Mouse (Mus musculus): ENCODE data around the gene Hmg20b. TPM values are rescaled to one million over a fixed set of nuclear protein-coding genes. Genes with fewer than 3 reads are reported as not detected.
A peak's percentile ranks its signal among the peaks of the same experiment; 100 is the strongest.

Gene Hmg20b
- polyA plus RNA-seq, 1 experiment from 2014 or later: 130 TPM

DNA sequence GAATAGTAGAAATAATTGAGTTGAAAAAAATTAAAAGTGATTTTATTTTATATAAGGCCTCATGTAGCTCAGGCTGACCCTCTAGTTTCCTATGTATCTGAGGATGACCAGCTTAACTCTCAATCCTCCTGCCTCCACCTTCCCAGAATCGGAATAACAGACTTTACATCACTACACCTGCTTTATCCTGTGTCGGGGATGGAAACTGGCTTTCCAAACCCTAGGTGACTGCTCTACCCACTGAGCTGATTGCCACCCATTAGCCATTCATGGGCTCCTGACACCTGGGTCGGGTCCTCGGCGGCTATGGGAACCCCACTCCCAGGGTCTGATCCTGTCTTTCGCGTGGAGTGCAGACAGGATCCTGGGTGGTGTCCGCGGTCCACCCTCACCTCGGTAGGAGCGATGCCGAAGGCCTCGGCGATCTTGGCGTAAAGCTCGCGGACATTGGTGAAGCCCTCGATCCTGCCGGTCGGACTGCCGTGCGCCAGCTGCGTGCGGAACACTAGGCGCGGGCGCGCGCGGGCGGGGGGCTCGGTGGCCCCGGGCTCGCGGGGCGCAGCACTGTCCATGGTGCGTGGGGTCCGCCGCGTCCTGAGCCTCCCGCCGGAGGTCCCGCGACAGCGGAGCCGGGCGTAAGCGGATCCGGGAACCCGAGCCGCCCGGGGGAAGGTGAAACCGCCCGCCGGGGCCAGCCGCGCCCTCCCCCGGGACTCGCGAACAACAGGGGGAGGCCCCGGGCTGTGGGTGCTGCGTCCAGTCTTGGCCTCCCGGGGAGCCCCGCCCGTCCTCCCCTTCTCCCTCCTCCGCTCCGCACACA lies 7.4 kb downstream of the Hmg20b start, which contains the start of gene Gipc3:
Gene Gipc3, minus strand, starts transcription at position 581 of the 820 bp plus-strand sequence.
- H3K4me1 ChIP-seq (ENCODE audit: control insufficient read depth, insufficient read depth, low read length): peaks cover 13% of the 10 kb centered on the region; the same call in 1 of the 2 replicates
- H3K36me3 ChIP-seq (ENCODE audit: control insufficient read depth, insufficient read depth, low read length): no peaks in the 10 kb centered on the region; the same call in 1 of the 2 replicates
- 7% methylated on average over 56 of the region's 67 CpGs for WGBS
- no peaks in the 10 kb centered on the region for H3K9me3 ChIP-seq (ENCODE audit: control insufficient read depth, low read length)
- H3K4me3 ChIP-seq (ENCODE audit: low read depth, low read length): peak within 1 kb of the TSS; percentile 33
- H3K4me2 ChIP-seq (ENCODE audit: low read depth, severe bottlenecking): peak within 1 kb of the TSS; percentile 68
- ATAC-seq (ENCODE audit: insufficient number of reproducible peaks, low FRiP score, low TSS enrichment, low read depth) (no peak), DNase-seq (ENCODE audit: low spot score) (no peak)
- peaks cover 42% of the 10 kb centered on the region for H3K27me3 ChIP-seq (ENCODE audit: control insufficient read depth, insufficient read depth, low read length)
- H3K9ac ChIP-seq (ENCODE audit: low read length): peak within 1 kb of the TSS; percentile 37
- no peak within 1 kb of the TSS for H3K27ac ChIP-seq (replicated peaks; ENCODE audit: low read depth, low read length)

DNA sequence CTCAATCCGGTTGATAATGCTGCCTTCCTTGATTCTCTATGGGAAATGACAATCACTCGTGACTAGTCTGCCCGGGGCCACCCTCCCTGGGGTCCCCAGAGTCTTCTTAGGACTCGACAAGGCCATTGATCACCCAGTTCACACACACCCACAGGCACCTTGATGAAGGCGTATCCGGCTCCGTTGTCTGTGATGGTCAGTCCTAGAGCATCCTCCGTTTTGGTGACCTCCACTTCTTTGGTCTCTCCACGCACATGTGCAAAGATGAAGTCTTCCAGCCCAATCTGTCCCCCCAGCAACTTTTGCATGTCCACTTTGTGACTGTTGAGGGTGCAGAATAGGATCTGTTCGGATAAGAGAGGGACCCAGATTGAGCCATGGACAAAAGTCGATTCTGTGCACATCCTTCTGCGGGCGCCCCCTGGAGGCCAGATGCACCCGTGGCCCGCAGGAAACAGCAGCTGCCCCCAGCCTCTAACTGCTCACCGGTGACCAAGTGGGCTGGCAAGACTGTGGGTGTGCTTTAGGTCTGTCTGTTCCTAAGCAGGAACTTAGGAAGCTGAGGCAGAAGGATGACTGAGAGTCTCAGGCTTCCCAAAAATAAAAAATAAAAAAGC lies 8.8 kb downstream of the Hmg20b start:
- peaks cover 7% of the 10 kb centered on the region; the same call in 1 of the 2 replicates for H3K4me1 ChIP-seq (ENCODE audit: control insufficient read depth, insufficient read depth, low read length)
- no peak for ATAC-seq (ENCODE audit: insufficient number of reproducible peaks, low FRiP score, low TSS enrichment, low read depth)
- H3K36me3 ChIP-seq (ENCODE audit: control insufficient read depth, insufficient read depth, low read length): no peaks in the 10 kb centered on the region; the same call in 1 of the 2 replicates
- H3K9ac ChIP-seq (ENCODE audit: low read length): no peak overlapping the region
- DNase-seq (ENCODE audit: low spot score): peak; percentile 84
- no peak overlapping the region for H3K4me2 ChIP-seq (ENCODE audit: low read depth, severe bottlenecking)
- no peak overlapping the region for H3K27ac ChIP-seq (replicated peaks; ENCODE audit: low read depth, low read length)
- WGBS: 31% methylated on average over 16 of the region's 16 CpGs
- no peaks in the 10 kb centered on the region for H3K9me3 ChIP-seq (ENCODE audit: control insufficient read depth, low read length)
- no peak overlapping the region for H3K4me3 ChIP-seq (ENCODE audit: low read depth, low read length)
- peaks cover 44% of the 10 kb centered on the region for H3K27me3 ChIP-seq (ENCODE audit: control insufficient read depth, insufficient read depth, low read length)

DNA sequence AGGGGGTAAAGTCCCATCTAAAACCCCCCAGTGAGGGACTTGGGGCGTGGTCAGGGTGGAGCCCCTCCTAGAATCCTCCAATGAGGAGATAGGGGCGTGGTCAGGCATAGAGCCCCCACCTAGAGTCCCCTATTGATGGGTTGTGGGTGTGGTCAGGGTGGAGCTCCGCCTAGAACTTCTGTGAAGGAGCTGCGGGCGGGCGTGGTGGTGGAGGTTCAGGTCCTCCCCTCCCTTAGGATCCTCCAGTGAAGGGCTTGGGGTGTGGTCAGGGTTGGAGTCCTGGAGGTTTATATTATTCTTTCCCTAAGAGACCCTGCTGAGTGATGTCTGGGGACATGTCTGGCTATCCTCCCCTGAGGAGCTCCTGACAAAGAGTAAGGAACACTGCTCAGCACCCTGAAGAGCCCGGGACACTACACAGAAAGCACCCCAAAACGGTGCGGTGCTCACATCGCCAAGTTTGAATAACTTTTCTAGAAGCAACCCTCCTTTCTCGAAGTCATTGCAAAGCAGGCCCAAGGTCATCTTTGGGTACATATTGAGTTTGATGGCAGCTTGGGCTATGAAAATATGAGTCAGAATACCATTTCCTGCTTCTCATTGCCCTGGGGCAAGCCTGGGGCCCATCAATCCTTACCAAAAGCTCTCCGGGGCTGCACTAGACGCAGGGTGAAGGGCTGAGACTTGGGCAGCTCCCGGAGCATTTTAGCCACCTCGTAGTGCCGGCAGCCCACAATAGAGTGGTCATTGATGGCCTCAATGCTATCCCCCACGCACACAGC lies 9.5 kb downstream of the Hmg20b start:
- WGBS: 43% methylated on average over 17 of the region's 17 CpGs
- no peaks in the 10 kb centered on the region for H3K36me3 ChIP-seq (ENCODE audit: control insufficient read depth, insufficient read depth, low read length)
- ATAC-seq (ENCODE audit: insufficient number of reproducible peaks, low FRiP score, low TSS enrichment, low read depth) (no peak), DNase-seq (ENCODE audit: low spot score) (no peak)
- no peak overlapping the region for H3K4me2 ChIP-seq (ENCODE audit: low read depth, severe bottlenecking)
- H3K4me3 ChIP-seq (ENCODE audit: low read depth, low read length): no peak overlapping the region
- H3K9me3 ChIP-seq (ENCODE audit: control insufficient read depth, low read length): no peaks in the 10 kb centered on the region
- H3K4me1 ChIP-seq (ENCODE audit: control insufficient read depth, insufficient read depth, low read length): peaks cover 9% of the 10 kb centered on the region
- H3K9ac ChIP-seq (ENCODE audit: low read length): no peak overlapping the region
- H3K27me3 ChIP-seq (ENCODE audit: control insufficient read depth, insufficient read depth, low read length): peaks cover 44% of the 10 kb centered on the region
- H3K27ac ChIP-seq (replicated peaks; ENCODE audit: low read depth, low read length): no peak overlapping the region

DNA sequence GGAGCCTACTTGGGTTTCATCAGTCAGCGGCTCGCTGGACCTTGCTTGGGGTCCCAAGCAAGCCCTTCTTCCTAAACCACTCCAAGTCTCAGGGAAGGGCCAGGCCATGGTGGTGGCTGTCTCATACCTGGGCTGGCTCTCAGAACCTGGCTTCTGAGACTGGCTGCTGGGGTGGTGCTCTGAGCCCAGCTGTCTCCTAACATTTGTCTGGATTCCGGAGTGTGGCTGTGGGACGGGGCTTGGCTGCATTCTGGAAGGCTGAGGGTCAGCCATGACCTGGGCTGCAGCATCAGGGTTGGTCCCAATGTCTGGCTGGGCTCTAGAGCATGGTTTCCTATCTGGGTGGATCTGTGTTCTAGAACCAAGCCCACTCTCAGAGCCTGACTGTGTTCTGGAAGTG lies 13.7 kb downstream of the Hmg20b start:
- DNase-seq (ENCODE audit: low spot score): no peak
- Histone ChIP-seq H3K9ac (ENCODE audit: low read length) (no peak overlapping the region), H3K36me3 (ENCODE audit: control insufficient read depth, insufficient read depth, low read length) (no peaks in the 10 kb centered on the region), H3K27me3 (ENCODE audit: control insufficient read depth, insufficient read depth, low read length) (peaks cover 27% of the 10 kb centered on the region), H3K9me3 (ENCODE audit: control insufficient read depth, low read length) (no peaks in the 10 kb centered on the region), H3K4me2 (ENCODE audit: low read depth, severe bottlenecking) (no peak overlapping the region), H3K27ac (replicated peaks; ENCODE audit: low read depth, low read length) (no peak overlapping the region), H3K4me3 (ENCODE audit: low read depth, low read length) (no peak overlapping the region), H3K4me1 (ENCODE audit: control insufficient read depth, insufficient read depth, low read length) (peaks cover 10% of the 10 kb centered on the region)
- ATAC-seq (ENCODE audit: insufficient number of reproducible peaks, low FRiP score, low TSS enrichment, low read depth): no peak
- 93% methylated on average over 4 of the region's 4 CpGs for WGBS

DNA sequence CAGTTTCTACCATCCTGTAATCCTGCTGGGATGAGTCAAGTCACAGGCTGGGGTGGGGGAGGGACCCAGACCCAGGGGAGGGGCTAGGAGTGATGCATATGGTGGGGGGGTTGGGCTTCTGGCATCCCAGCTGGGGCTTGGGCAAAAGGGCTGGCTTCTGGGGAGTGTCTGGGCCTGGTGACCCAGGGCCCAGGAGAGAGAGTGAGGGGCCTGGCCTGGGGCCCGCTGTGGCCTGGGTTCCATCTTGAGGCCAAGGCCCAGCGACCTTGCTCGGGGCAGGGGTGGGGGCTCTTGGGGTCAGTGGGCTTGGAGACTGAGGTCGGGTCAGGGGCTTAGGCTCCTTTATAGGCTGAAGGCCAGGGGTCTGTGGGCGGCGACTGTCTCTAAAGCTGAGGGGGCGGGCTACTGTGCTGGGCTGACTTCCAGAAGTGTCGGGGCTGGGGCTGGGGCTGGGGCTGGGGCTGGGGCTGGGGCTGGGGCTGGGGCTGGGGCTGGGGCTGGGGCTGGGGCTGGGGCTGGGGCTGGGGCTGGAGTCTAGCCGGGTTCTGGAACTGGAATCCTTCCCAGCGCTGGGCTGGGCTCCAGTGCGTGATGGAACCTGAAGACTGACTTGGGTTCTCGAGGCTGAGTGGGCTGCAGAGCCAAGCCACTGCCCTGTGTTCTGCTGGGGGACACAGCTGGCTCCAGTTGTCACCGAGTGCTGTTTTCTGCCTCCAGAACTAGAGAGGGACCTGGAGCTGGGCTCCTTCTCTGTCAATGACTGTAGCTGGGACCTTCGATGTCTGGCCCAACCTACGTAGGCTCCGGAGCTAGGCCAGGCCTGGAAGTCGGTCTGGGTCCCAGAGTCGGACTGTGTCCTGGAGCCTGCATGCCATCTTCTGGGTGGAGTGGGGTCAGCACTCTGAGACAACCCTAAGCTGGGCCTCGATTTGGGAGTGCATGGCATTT lies 14.6 kb downstream of the Hmg20b start:
- no peak for DNase-seq (ENCODE audit: low spot score)
- 29% methylated on average over 19 of the region's 19 CpGs for WGBS

DNA sequence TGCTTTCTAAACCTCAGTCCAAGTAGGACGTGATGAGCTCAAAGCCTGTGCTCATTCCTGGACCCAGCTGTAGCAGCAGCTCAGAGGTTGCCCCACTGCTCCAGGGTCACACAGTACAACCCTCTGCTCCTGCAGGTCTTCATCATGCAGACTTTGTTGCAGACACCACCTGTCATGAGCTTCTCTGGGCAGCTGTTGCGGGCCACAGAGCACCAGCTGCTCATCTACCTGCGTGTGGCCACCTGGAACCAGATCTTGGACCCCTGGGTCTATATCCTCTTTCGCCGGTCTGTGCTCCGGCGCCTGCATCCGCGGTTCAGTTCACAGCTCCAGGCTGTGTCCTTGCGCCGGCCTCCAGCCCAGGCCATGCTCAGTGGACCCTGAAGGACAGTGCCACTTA lies 16.0 kb downstream of the Hmg20b start:
- 76% methylated on average over 11 of the region's 11 CpGs for WGBS
- Histone ChIP-seq H3K27me3 (ENCODE audit: control insufficient read depth, insufficient read depth, low read length) (peaks cover 24% of the 10 kb centered on the region), H3K27ac (replicated peaks; ENCODE audit: low read depth, low read length) (no peak overlapping the region), H3K4me3 (ENCODE audit: low read depth, low read length) (no peak overlapping the region), H3K9me3 (ENCODE audit: control insufficient read depth, low read length) (no peaks in the 10 kb centered on the region), H3K9ac (ENCODE audit: low read length) (no peak overlapping the region), H3K4me1 (ENCODE audit: control insufficient read depth, insufficient read depth, low read length) (peaks cover 16% of the 10 kb centered on the region), H3K36me3 (ENCODE audit: control insufficient read depth, insufficient read depth, low read length) (no peaks in the 10 kb centered on the region), H3K4me2 (ENCODE audit: low read depth, severe bottlenecking) (no peak overlapping the region)
- no peak for ATAC-seq (ENCODE audit: insufficient number of reproducible peaks, low FRiP score, low TSS enrichment, low read depth)
- DNase-seq (ENCODE audit: low spot score): no peak

More for the DNA sequence above, 14.6 kb downstream of the Hmg20b start:
- Histone ChIP-seq H3K36me3 (ENCODE audit: control insufficient read depth, insufficient read depth, low read length) (no peaks in the 10 kb centered on the region), H3K27ac (replicated peaks; ENCODE audit: low read depth, low read length) (0 out of 2 replicates have a peak overlapping the region, but pooled peaks have one; percentile 36), H3K27me3 (ENCODE audit: control insufficient read depth, insufficient read depth, low read length) (peaks cover 24% of the 10 kb centered on the region), H3K4me1 (ENCODE audit: control insufficient read depth, insufficient read depth, low read length) (peaks cover 10% of the 10 kb centered on the region), H3K9ac (ENCODE audit: low read length) (no peak overlapping the region), H3K4me3 (ENCODE audit: low read depth, low read length) (no peak overlapping the region), H3K9me3 (ENCODE audit: control insufficient read depth, low read length) (no peaks in the 10 kb centered on the region), H3K4me2 (ENCODE audit: low read depth, severe bottlenecking) (no peak overlapping the region)
- no peak for ATAC-seq (ENCODE audit: insufficient number of reproducible peaks, low FRiP score, low TSS enrichment, low read depth)

DNA sequence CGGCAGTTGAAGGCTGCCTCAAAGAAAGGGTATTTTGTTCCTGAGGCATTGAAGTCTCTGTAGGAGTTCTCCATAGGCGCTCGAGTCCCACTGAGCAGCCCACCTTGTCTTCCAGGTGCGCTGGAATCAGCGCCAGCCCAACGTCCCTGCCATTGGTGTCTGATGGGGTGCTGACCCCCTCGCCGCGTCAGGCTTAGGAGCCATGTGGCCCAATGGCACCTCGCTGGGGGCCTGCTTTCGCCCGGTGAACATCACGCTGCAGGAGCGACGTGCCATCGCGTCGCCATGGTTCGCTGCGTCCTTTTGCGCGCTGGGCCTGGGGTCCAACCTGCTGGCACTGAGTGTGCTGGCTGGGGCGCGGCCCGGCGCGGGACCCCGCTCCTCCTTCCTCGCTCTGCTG lies 18.0 kb downstream of the Hmg20b start:
- Histone ChIP-seq H3K27ac (replicated peaks; ENCODE audit: low read depth, low read length) (no peak overlapping the region), H3K4me1 (ENCODE audit: control insufficient read depth, insufficient read depth, low read length) (peaks cover 16% of the 10 kb centered on the region), H3K9ac (ENCODE audit: low read length) (peak overlapping the region; percentile 40), H3K36me3 (ENCODE audit: control insufficient read depth, insufficient read depth, low read length) (peaks cover under 1% of the 10 kb centered on the region; the same call in 1 of the 2 replicates), H3K4me3 (ENCODE audit: low read depth, low read length) (no peak overlapping the region), H3K27me3 (ENCODE audit: control insufficient read depth, insufficient read depth, low read length) (peaks cover 14% of the 10 kb centered on the region), H3K4me2 (ENCODE audit: low read depth, severe bottlenecking) (peak overlapping the region; percentile 16; the same call in 1 of the 2 replicates), H3K9me3 (ENCODE audit: control insufficient read depth, low read length) (no peaks in the 10 kb centered on the region)
- WGBS: 13% methylated on average over 27 of the region's 29 CpGs
- DNase-seq (ENCODE audit: low spot score): no peak
- no peak for ATAC-seq (ENCODE audit: insufficient number of reproducible peaks, low FRiP score, low TSS enrichment, low read depth)
